Mouse (Mus musculus): ENCODE data around the gene Skint6. TPM values are rescaled to one million over a fixed set of nuclear protein-coding genes. Genes with fewer than 3 reads are reported as not detected.
A peak's percentile ranks its signal among the peaks of the same experiment; 100 is the strongest.
"Not testable (repeated sequence)": the region's sequence is repeated elsewhere in the genome, so short reads cannot be mapped to it uniquely, and the experiment has no call there.

The Skint6 gene
- not detected in 2 replicates for polyA plus RNA-seq (2014; fragmentation: Nextera tagmentation; extraction: Ambion mirVana)

GRCm38 (mm10) chr4:113286873-113287272, at the start of gene Skint6:
TSS of gene Skint6 (minus strand) at chr4:113286973.
- Histone ChIP-seq H3K4me1 (ENCODE audit: control insufficient read depth, insufficient read depth, low read length) (no peaks in the 10 kb centered on the region), H3K27ac (ENCODE audit: low read depth, low read length) (no peak within 1 kb of the TSS), H3K36me3 (ENCODE audit: control insufficient read depth, insufficient read depth, low read length) (no peaks in the 10 kb centered on the region), H3K4me2 (no peak within 1 kb of the TSS), H3K9ac (ENCODE audit: low read depth, low read length) (no peak within 1 kb of the TSS), H3K9me3 (replicated peaks; ENCODE audit: control insufficient read depth, low read length) (0 out of 2 replicates have a peak, but pooled peaks cover 4% of the 10 kb centered on the region), H3K27me3 (ENCODE audit: control insufficient read depth, insufficient read depth, low read length) (no peaks in the 10 kb centered on the region), H3K4me3 (ENCODE audit: low read depth, low read length) (no peak within 1 kb of the TSS)
- no peak for ATAC-seq (replicated peaks; ENCODE audit: insufficient number of reproducible peaks, low FRiP score, low TSS enrichment)
- WGBS (ENCODE audit: insufficient replicate concordance) = 56% methylated on average over 2 of the region's 2 CpGs

GRCm38 (mm10) chr4:113320911-113321310, 34.1 kb upstream of the Skint6 start:
- peaks cover 8% of the 10 kb centered on the region for H3K9me3 ChIP-seq (replicated peaks; ENCODE audit: control insufficient read depth, low read length)
- no peaks in the 10 kb centered on the region for H3K27me3 ChIP-seq (ENCODE audit: control insufficient read depth, insufficient read depth, low read length)
- 80% methylated on average over 1 of the region's 1 CpGs for WGBS (ENCODE audit: insufficient replicate concordance)
- H3K36me3 ChIP-seq (ENCODE audit: control insufficient read depth, insufficient read depth, low read length) = no peaks in the 10 kb centered on the region
- no peaks in the 10 kb centered on the region for H3K4me1 ChIP-seq (ENCODE audit: control insufficient read depth, insufficient read depth, low read length)
- no peak overlapping the region for H3K4me2 ChIP-seq
- H3K4me3 ChIP-seq (ENCODE audit: low read depth, low read length) = no peak overlapping the region
- ATAC-seq (replicated peaks; ENCODE audit: insufficient number of reproducible peaks, low FRiP score, low TSS enrichment) = no peak
- no peak overlapping the region for H3K9ac ChIP-seq (ENCODE audit: low read depth, low read length)
- H3K27ac ChIP-seq (ENCODE audit: low read depth, low read length) = no peak overlapping the region

GRCm38 (mm10) chr4:113301773-113302473, 15.2 kb upstream of the Skint6 start:
- H3K36me3 ChIP-seq (ENCODE audit: control insufficient read depth, insufficient read depth, low read length) = no peaks in the 10 kb centered on the region
- H3K27me3 ChIP-seq (ENCODE audit: control insufficient read depth, insufficient read depth, low read length) = no peaks in the 10 kb centered on the region
- no peak overlapping the region for H3K9ac ChIP-seq (ENCODE audit: low read depth, low read length)
- H3K4me3 ChIP-seq (ENCODE audit: low read depth, low read length) = no peak overlapping the region
- no peak overlapping the region for H3K4me2 ChIP-seq
- no peak overlapping the region for H3K27ac ChIP-seq (ENCODE audit: low read depth, low read length)
- 55% methylated on average over 3 of the region's 3 CpGs for WGBS (ENCODE audit: insufficient replicate concordance)
- ATAC-seq (replicated peaks; ENCODE audit: insufficient number of reproducible peaks, low FRiP score, low TSS enrichment) = no peak
- peaks cover 2% of the 10 kb centered on the region; the same call in 1 of the 2 replicates for H3K9me3 ChIP-seq (replicated peaks; ENCODE audit: control insufficient read depth, low read length)
- H3K4me1 ChIP-seq (ENCODE audit: control insufficient read depth, insufficient read depth, low read length) = no peaks in the 10 kb centered on the region

GRCm38 (mm10) chr4:113263363-113264060, 23.3 kb downstream of the Skint6 start:
- Histone ChIP-seq H3K9ac (ENCODE audit: low read depth, low read length) (no peak overlapping the region), H3K36me3 (ENCODE audit: control insufficient read depth, insufficient read depth, low read length) (no peaks in the 10 kb centered on the region), H3K27me3 (ENCODE audit: control insufficient read depth, insufficient read depth, low read length) (no peaks in the 10 kb centered on the region), H3K27ac (ENCODE audit: low read depth, low read length) (no peak overlapping the region), H3K4me1 (ENCODE audit: control insufficient read depth, insufficient read depth, low read length) (no peaks in the 10 kb centered on the region), H3K4me3 (ENCODE audit: low read depth, low read length) (no peak overlapping the region), H3K4me2 (no peak overlapping the region), H3K9me3 (replicated peaks; ENCODE audit: control insufficient read depth, low read length) (peaks cover 3% of the 10 kb centered on the region; the same call in 1 of the 2 replicates)
- 92% methylated on average over 1 of the region's 1 CpGs for WGBS (ENCODE audit: insufficient replicate concordance)
- no peak for ATAC-seq (replicated peaks; ENCODE audit: insufficient number of reproducible peaks, low FRiP score, low TSS enrichment)

- no peak overlapping the region for H3K9ac ChIP-seq (ENCODE audit: low read depth, low read length)
- H3K27me3 ChIP-seq (ENCODE audit: control insufficient read depth, insufficient read depth, low read length) = no peaks in the 10 kb centered on the region
- no peaks in the 10 kb centered on the region for H3K36me3 ChIP-seq (ENCODE audit: control insufficient read depth, insufficient read depth, low read length)
- no peak overlapping the region for H3K4me2 ChIP-seq
- no peak overlapping the region for H3K4me3 ChIP-seq (ENCODE audit: low read depth, low read length)
- H3K9me3 ChIP-seq (replicated peaks; ENCODE audit: control insufficient read depth, low read length) = no peaks in the 10 kb centered on the region; the same call in 1 of the 2 replicates
- no peak overlapping the region for H3K27ac ChIP-seq (ENCODE audit: low read depth, low read length)
- ATAC-seq (replicated peaks; ENCODE audit: insufficient number of reproducible peaks, low FRiP score, low TSS enrichment) = no peak
- no peaks in the 10 kb centered on the region for H3K4me1 ChIP-seq (ENCODE audit: control insufficient read depth, insufficient read depth, low read length)
Measured at GRCm38 (mm10) chr4:113245808-113246207, 41.0 kb downstream of the Skint6 start.

GRCm38 (mm10) chr4:113067621-113068020, 219.2 kb downstream of the Skint6 start:
- ATAC-seq (replicated peaks; ENCODE audit: insufficient number of reproducible peaks, low FRiP score, low TSS enrichment) = no peak
- no peak overlapping the region for H3K9ac ChIP-seq (ENCODE audit: low read depth, low read length)
- H3K36me3 ChIP-seq (ENCODE audit: control insufficient read depth, insufficient read depth, low read length) = no peaks in the 10 kb centered on the region
- no peaks in the 10 kb centered on the region for H3K4me1 ChIP-seq (ENCODE audit: control insufficient read depth, insufficient read depth, low read length)
- H3K4me2 ChIP-seq = no peak overlapping the region
- H3K27me3 ChIP-seq (ENCODE audit: control insufficient read depth, insufficient read depth, low read length) = no peaks in the 10 kb centered on the region
- no peak overlapping the region for H3K4me3 ChIP-seq (ENCODE audit: low read depth, low read length)
- no peak overlapping the region for H3K27ac ChIP-seq (ENCODE audit: low read depth, low read length)
- H3K9me3 ChIP-seq (replicated peaks; ENCODE audit: control insufficient read depth, low read length) = no peaks in the 10 kb centered on the region
- WGBS (ENCODE audit: insufficient replicate concordance) = 60% methylated on average over 3 of the region's 3 CpGs

- H3K4me1 ChIP-seq (ENCODE audit: control insufficient read depth, insufficient read depth, low read length); H3K9ac ChIP-seq (ENCODE audit: low read depth, low read length); H3K9me3 ChIP-seq (replicated peaks; ENCODE audit: control insufficient read depth, low read length); H3K36me3 ChIP-seq (ENCODE audit: control insufficient read depth, insufficient read depth, low read length); H3K4me2 ChIP-seq; H3K4me3 ChIP-seq (ENCODE audit: low read depth, low read length); H3K27ac ChIP-seq (ENCODE audit: low read depth, low read length); H3K27me3 ChIP-seq (ENCODE audit: control insufficient read depth, insufficient read depth, low read length): not testable (repeated sequence)
- WGBS (ENCODE audit: insufficient replicate concordance) = 25% methylated on average over 22 of the region's 22 CpGs
- ATAC-seq (replicated peaks; ENCODE audit: insufficient number of reproducible peaks, low FRiP score, low TSS enrichment) = 0 out of 2 replicates have a peak, but pooled peaks have one; percentile 18
Measured at GRCm38 (mm10) chr4:112979160-112979559, 307.6 kb downstream of the Skint6 start.

GRCm38 (mm10) chr4:112790646-112791045, 496.1 kb downstream of the Skint6 start:
- H3K9ac ChIP-seq (ENCODE audit: low read depth, low read length) = no peak overlapping the region
- no peak overlapping the region for H3K4me2 ChIP-seq
- no peak for ATAC-seq (replicated peaks; ENCODE audit: insufficient number of reproducible peaks, low FRiP score, low TSS enrichment)
- WGBS (ENCODE audit: insufficient replicate concordance) = 0% methylated on average over 1 of the region's 1 CpGs
- H3K36me3 ChIP-seq (ENCODE audit: control insufficient read depth, insufficient read depth, low read length) = no peaks in the 10 kb centered on the region
- H3K9me3 ChIP-seq (replicated peaks; ENCODE audit: control insufficient read depth, low read length) = peaks cover 11% of the 10 kb centered on the region
- no peaks in the 10 kb centered on the region for H3K27me3 ChIP-seq (ENCODE audit: control insufficient read depth, insufficient read depth, low read length)
- no peak overlapping the region for H3K4me3 ChIP-seq (ENCODE audit: low read depth, low read length)
- H3K27ac ChIP-seq (ENCODE audit: low read depth, low read length) = no peak overlapping the region
- H3K4me1 ChIP-seq (ENCODE audit: control insufficient read depth, insufficient read depth, low read length) = no peaks in the 10 kb centered on the region
